Mouse (Mus musculus) forebrain, embryonic 14.5 days (tissue): ENCODE results near the gene Panx2. TPM values are rescaled to one million over a fixed set of nuclear protein-coding genes. Genes with fewer than 3 reads are reported as not detected.

Source experiments
- ATAC-seq: fragments of 200-750 bp; cut with Nextera tagmentation; 2 replicates; pipeline ENCODE4 v1.8.0; 2017; ENCODE audit warnings: mild to moderate bottlenecking, moderate library complexity
- DNase-seq: peaks from one replicate; pipeline ENCODE4 v3.0.0-alpha.2; 2015; ENCODE audit warnings: low spot score
- H3K27ac ChIP-seq: fragments of 300-500 bp; sonication (generic); 2 replicates; pipeline ENCODE4 v1.5.1; 2014; ENCODE audit warnings: low read depth, mild to moderate bottlenecking, control low read depth, low read length, moderate library complexity
- H3K27me3 ChIP-seq: fragments of 300-500 bp; sonication (generic); replicated peaks from 2 replicates; pipeline ENCODE4 v1.6.1; 2014; ENCODE audit warnings: low read length, control low read depth, mixed read lengths; ENCODE audit not compliant: control insufficient read depth, insufficient read depth
- H3K36me3 ChIP-seq: fragments of 300-500 bp; sonication (generic); 2 replicates; pipeline ENCODE4 v1.6.1; 2014; ENCODE audit warnings: low read length, control low read depth; ENCODE audit not compliant: control insufficient read depth, insufficient read depth
- H3K4me1 ChIP-seq: fragments of 300-500 bp; sonication (generic); 2 replicates; pipeline ENCODE4 v1.6.1; 2014; ENCODE audit warnings: antibody characterized with exemption, low read length, control low read depth; ENCODE audit not compliant: control insufficient read depth, insufficient read depth
- H3K4me2 ChIP-seq: fragments of 300-500 bp; sonication (generic); 2 replicates; pipeline ENCODE4 v1.6.1; 2014; ENCODE audit warnings: mild to moderate bottlenecking, control low read depth, low read length
- H3K4me3 ChIP-seq: fragments of 300-500 bp; sonication (generic); 2 replicates; pipeline ENCODE4 v1.5.1; 2014; ENCODE audit warnings: low read depth, low read length, control low read depth
- H3K9ac ChIP-seq: fragments of 300-500 bp; sonication (generic); 2 replicates; pipeline ENCODE4 v1.6.1; 2014; ENCODE audit warnings: mild to moderate bottlenecking, low read length, control low read depth, moderate library complexity
- H3K9me3 ChIP-seq: fragments of 300-500 bp; sonication (generic); replicated peaks from 2 replicates; pipeline ENCODE4 v1.6.1; 2016; ENCODE audit warnings: low read length, control low read depth, mixed read lengths; ENCODE audit not compliant: control insufficient read depth
- WGBS: fragments of 180-500 bp; shearing (Covaris S2); extraction: QIAGEN DNeasy Blood & Tissue Kit; methylation state at CpG from one replicate; pipeline ENCODE4 v1.1.7; 2014; 5-methylcytosine and 5-hydroxymethylcytosine counted together
- polyA plus RNA-seq: library from polyadenylated mRNA; unstranded; fragments of >200 nt; fragmentation: Nextera tagmentation; extraction: Ambion mirVana; gene quantifications from 2 replicates; pipeline ENCODE4 v1.2.1, GENCODE M21; 2014

Gene Panx2
- polyA plus RNA-seq, 1 experiment from 2014 or later: 2.7 TPM

DNA sequence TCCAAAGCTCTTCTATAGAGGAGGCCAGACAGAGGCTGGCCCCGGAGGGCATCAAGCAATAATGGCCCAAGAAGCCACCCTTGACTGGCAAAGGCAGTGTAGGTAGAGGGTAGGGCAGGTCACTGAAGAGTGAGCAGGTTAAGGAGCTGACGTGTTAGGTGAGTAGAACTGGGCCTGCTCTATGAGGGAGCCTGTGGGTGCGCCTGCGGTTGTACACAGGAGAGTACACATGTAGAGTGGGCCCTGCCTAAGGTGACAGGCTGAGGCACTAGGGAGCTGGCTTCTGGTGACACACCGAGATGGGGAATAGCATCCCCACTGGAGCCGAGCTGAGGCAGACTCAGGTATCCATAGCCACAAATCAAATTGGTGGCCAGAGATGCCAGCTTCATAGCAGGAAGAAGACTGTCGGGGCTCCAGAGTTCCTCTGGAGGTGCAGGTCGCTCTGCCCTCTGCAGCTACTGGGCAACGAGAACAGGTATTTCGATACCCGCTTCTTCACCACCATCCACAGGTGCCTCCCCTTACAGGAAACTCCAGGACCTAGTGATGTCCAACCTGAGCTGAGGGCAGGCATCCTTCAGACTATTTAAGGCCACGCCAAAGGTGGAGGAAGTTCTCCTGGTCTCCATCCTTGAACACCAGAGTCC, 1.4 kb downstream of the Panx2 start:
- H3K4me3 ChIP-seq: peak overlapping the region; percentile 75
- ATAC-seq (no peak), DNase-seq (no peak)
- H3K27ac ChIP-seq: no peak overlapping the region
- 90% methylated on average over 12 of the region's 12 CpGs for WGBS
- peak overlapping the region; percentile 83 for H3K9ac ChIP-seq
- no peaks in the 10 kb centered on the region for H3K36me3 ChIP-seq
- peaks cover 9% of the 10 kb centered on the region for H3K4me1 ChIP-seq
- H3K27me3 ChIP-seq: no peaks in the 10 kb centered on the region
- no peaks in the 10 kb centered on the region for H3K9me3 ChIP-seq
- peak overlapping the region; percentile 91 for H3K4me2 ChIP-seq

DNA sequence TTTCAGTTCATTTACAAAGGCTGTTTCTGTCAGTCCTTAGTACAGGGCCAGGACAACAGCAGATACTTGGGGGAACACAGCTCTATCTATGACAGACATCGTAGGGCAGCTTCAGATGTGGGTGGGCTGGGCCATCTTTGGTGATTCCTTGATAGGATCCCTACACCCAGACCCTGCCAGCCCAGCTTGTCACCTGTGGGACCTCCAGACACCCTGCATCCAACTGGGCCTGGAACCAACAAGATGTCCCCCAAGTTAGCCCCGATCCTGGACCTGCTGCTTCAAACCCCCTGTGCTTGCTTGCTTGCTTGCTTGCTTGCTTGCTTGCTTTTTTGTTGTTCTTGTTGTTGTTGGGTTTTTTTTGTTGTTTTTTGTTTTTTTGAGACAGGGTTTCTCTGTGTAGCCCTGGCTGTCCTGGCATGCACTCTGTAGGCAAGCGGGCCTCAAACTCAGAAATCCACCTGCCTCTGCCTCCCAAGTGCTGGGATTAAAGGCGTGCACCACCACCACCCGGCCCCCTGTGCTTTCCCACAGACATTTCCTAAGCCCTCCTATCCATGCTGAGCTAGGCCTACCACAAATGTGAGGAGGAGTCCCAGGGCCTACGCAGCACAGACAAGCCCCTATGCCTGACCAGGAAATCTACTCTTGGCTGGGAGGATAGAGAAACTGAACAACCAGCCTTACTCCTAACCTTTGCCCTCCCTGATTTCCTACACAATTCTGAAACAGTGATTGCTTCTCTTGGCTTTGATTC, 2.4 kb downstream of the Panx2 start:
- H3K27me3 ChIP-seq: no peaks in the 10 kb centered on the region

DNA sequence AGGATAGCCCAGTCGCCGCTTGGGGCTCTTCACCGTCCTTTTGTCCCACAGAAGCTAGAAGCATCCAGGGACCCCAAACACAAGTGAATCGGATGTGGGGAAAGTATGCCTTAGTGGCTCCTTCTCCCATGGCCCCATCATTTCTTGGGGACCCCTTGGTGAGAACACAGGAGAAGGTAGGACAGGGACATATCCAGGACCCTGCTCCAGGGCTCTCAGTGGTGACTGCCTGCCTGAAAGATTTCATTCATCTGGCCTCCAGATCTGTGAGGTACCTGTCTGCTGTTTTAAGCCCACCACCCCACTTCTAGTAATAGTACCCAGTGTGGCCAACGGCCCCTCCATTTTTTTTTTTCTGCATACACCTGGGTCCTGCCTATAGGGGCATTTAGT, 3.0 kb downstream of the Panx2 start:
- ATAC-seq: no peak
- H3K9me3 ChIP-seq: no peaks in the 10 kb centered on the region
- no peaks in the 10 kb centered on the region for H3K36me3 ChIP-seq
- H3K4me1 ChIP-seq: peaks cover 9% of the 10 kb centered on the region
- H3K9ac ChIP-seq: no peak overlapping the region
- WGBS: 85% methylated on average over 5 of the region's 5 CpGs
- H3K4me2 ChIP-seq: no peak overlapping the region
- H3K27me3 ChIP-seq: 0 out of 2 replicates have a peak, but pooled peaks cover 3% of the 10 kb centered on the region
- no peak for DNase-seq
- no peak overlapping the region for H3K27ac ChIP-seq
- H3K4me3 ChIP-seq: no peak overlapping the region

More for the DNA sequence above, 2.4 kb downstream of the Panx2 start:
- ATAC-seq: no peak
- Histone ChIP-seq H3K27ac (no peak overlapping the region), H3K4me2 (no peak overlapping the region), H3K36me3 (no peaks in the 10 kb centered on the region), H3K9me3 (no peaks in the 10 kb centered on the region), H3K4me1 (peaks cover 9% of the 10 kb centered on the region), H3K4me3 (no peak overlapping the region), H3K9ac (no peak overlapping the region)
- WGBS: 89% methylated on average over 6 of the region's 6 CpGs
- DNase-seq: no peak

DNA sequence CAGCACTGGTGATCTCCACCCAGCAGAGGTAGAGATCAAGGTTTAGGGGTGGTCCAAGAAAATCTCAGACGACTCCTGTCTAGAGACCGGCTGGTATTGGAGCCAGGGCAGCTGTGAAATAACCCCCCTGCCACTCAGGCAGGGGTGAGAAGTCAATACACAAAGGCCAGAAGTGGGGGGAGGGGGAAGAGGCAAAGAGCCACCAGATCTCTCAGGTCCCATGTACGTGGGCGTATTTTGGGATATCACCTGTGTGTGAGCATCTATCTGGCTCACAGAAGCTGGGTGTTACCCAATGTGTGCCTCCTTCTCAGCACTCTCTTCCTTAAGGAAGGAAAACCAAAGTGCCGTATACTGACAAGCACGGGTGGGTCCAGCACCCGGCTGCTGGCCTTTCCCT, 3.5 kb downstream of the Panx2 start:
- H3K9me3 ChIP-seq: no peaks in the 10 kb centered on the region
- H3K9ac ChIP-seq: no peak overlapping the region
- 0 out of 2 replicates have a peak, but pooled peaks cover 3% of the 10 kb centered on the region for H3K27me3 ChIP-seq
- no peak overlapping the region for H3K27ac ChIP-seq
- DNase-seq: no peak
- no peak for ATAC-seq
- H3K4me2 ChIP-seq: no peak overlapping the region
- peaks cover 9% of the 10 kb centered on the region for H3K4me1 ChIP-seq
- H3K4me3 ChIP-seq: no peak overlapping the region
- H3K36me3 ChIP-seq: 0 out of 2 replicates have a peak, but pooled peaks cover 2% of the 10 kb centered on the region
- WGBS: 87% methylated on average over 7 of the region's 7 CpGs

DNA sequence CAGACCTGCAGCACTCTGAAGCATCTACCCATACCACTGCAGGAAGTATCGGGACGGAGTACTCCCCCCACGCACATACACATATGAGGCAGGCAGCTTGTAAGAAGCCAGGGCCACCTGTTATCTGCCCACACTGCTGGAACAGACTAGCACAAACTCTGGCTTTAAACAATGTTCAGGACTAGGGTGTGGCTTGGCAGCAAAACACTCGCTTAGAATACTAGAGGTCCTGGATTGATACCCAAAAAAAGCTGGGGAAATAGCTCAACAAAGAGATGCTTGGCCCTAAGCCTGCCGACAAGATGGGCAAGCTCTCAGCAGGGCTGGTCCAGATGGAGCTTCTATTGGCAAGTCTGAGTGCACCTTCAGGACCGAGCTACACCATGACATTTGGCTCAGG, 4.0 kb downstream of the Panx2 start:
- Histone ChIP-seq H3K36me3 (0 out of 2 replicates have a peak, but pooled peaks cover 6% of the 10 kb centered on the region), H3K9me3 (no peaks in the 10 kb centered on the region), H3K4me1 (peaks cover 9% of the 10 kb centered on the region), H3K9ac (no peak overlapping the region), H3K27me3 (peaks cover 5% of the 10 kb centered on the region; the same call in 1 of the 2 replicates), H3K27ac (no peak overlapping the region), H3K4me2 (no peak overlapping the region), H3K4me3 (no peak overlapping the region)
- ATAC-seq (no peak), DNase-seq (no peak)
- 76% methylated on average over 6 of the region's 6 CpGs for whole genome bisulfite sequencing

DNA sequence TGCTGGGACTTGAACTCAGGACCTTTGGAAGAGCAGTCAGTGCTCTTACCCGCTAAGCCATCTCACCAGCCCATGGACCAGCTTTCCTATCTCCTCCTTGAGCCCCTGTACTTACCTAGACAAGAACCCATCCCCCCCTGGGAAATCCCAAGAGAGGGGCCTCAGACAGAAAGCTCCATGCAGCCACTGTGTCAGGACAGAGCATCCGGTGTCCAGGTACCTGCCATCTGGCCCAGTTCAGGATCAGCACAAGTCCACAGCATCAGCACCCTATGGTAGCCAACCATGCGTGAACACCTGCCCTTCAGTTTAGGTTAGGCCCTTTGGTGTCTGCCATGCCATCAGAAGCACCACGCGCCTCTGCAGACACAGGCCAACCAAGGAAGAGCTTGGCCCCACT, 5.4 kb downstream of the Panx2 start:
- H3K27ac ChIP-seq: no peak overlapping the region
- H3K4me3 ChIP-seq: no peak overlapping the region
- peaks cover 9% of the 10 kb centered on the region; the same call in 1 of the 2 replicates for H3K27me3 ChIP-seq
- H3K9ac ChIP-seq: no peak overlapping the region
- H3K9me3 ChIP-seq: no peaks in the 10 kb centered on the region
- WGBS: 92% methylated on average over 5 of the region's 5 CpGs
- ATAC-seq: no peak
- no peak overlapping the region for H3K4me2 ChIP-seq
- DNase-seq: no peak
- 0 out of 2 replicates have a peak, but pooled peaks cover 12% of the 10 kb centered on the region for H3K36me3 ChIP-seq
- peaks cover 6% of the 10 kb centered on the region; the same call in 1 of the 2 replicates for H3K4me1 ChIP-seq

DNA sequence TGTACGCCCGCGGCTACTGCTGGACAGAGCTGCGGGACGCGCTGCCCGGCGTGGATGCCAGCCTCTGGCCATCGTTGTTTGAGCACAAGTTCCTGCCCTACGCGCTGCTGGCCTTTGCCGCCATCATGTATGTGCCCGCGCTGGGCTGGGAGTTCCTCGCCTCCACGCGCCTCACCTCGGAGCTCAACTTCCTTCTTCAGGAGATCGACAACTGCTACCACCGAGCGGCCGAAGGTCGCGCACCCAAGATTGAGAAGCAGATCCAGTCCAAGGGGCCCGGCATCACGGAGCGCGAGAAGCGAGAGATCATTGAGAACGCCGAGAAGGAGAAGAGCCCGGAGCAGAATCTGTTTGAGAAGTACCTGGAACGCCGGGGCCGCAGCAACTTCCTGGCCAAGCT, 8.1 kb downstream of the Panx2 start:
- Histone ChIP-seq H3K36me3 (0 out of 2 replicates have a peak, but pooled peaks cover 13% of the 10 kb centered on the region), H3K27ac (no peak overlapping the region), H3K9ac (no peak overlapping the region), H3K4me2 (no peak overlapping the region), H3K4me3 (no peak overlapping the region), H3K9me3 (no peaks in the 10 kb centered on the region), H3K27me3 (peaks cover 9% of the 10 kb centered on the region; the same call in 1 of the 2 replicates), H3K4me1 (no peaks in the 10 kb centered on the region)
- no peak for ATAC-seq
- 50% methylated on average over 35 of the region's 35 CpGs for WGBS
- no peak for DNase-seq

DNA sequence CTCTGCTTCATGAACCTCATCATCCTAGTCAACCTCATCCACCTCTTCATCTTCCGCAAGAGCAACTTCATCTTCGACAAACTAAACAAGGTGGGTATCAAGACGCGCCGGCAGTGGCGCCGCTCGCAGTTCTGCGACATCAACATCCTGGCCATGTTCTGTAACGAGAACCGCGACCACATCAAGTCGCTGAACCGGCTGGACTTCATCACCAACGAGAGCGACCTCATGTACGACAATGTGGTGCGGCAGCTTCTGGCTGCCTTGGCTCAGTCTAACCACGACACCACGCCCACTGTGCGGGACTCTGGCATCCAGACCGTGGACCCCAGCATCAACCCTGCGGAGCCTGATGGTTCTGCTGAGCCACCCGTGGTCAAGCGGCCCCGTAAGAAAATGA, 8.7 kb downstream of the Panx2 start:
- Histone ChIP-seq H3K36me3 (0 out of 2 replicates have a peak, but pooled peaks cover 13% of the 10 kb centered on the region), H3K27ac (no peak overlapping the region), H3K27me3 (peaks cover 9% of the 10 kb centered on the region; the same call in 1 of the 2 replicates), H3K9ac (no peak overlapping the region), H3K4me2 (no peak overlapping the region), H3K9me3 (no peaks in the 10 kb centered on the region), H3K4me3 (no peak overlapping the region), H3K4me1 (no peaks in the 10 kb centered on the region)
- no peak for DNase-seq
- WGBS: 45% methylated on average over 26 of the region's 26 CpGs
- ATAC-seq: no peak
